Mouse (Mus musculus) testis, adult 2 months (tissue): ENCODE measurements around the gene Plch2. TPM values are rescaled to one million over a fixed set of nuclear protein-coding genes. Genes with fewer than 3 reads are reported as not detected.

Experiments used
- H3K27ac ChIP-seq: fragments of 200-500 bp; 2 replicates; pipeline ENCODE4 v1.5.1; 2012; ENCODE audit warnings: low read depth, low read length; ENCODE audit not compliant: control insufficient read depth, insufficient read depth
- H3K27me3 ChIP-seq: fragments of 200-500 bp; 2 replicates; pipeline ENCODE4 v1.6.1; 2012; ENCODE audit warnings: mild to moderate bottlenecking, low read length, moderate library complexity; ENCODE audit not compliant: control insufficient read depth, insufficient read depth
- H3K36me3 ChIP-seq: fragments of 200-500 bp; 2 replicates; pipeline ENCODE4 v1.6.1; 2012; ENCODE audit warnings: mild to moderate bottlenecking, low read length; ENCODE audit not compliant: control insufficient read depth, insufficient read depth
- H3K4me1 ChIP-seq: fragments of 200-500 bp; 2 replicates; pipeline ENCODE4 v1.6.1; 2012; ENCODE audit warnings: low read length; ENCODE audit not compliant: control insufficient read depth, insufficient read depth
- H3K4me3 ChIP-seq: fragments of 200-500 bp; 2 replicates; pipeline ENCODE4 v1.5.1; 2012; ENCODE audit warnings: low read depth, mild to moderate bottlenecking, low read length, moderate library complexity, mixed read lengths; ENCODE audit not compliant: control insufficient read depth
- CTCF ChIP-seq: fragments of 200-500 bp; IDR thresholded peaks from 2 replicates; pipeline ENCODE4 v1.5.1; 2012; ENCODE audit warnings: low read depth, mild to moderate bottlenecking, inconsistent platforms, low read length, moderate library complexity; ENCODE audit not compliant: control insufficient read depth, insufficient read depth, insufficient replicate concordance
- POLR2A ChIP-seq: fragments of 200-500 bp; IDR thresholded peaks from 2 replicates; pipeline ENCODE4 v1.6.1; 2012; ENCODE audit warnings: low read depth, mild to moderate bottlenecking, inconsistent platforms, low read length, moderate library complexity; ENCODE audit not compliant: control insufficient read depth
- polyA plus RNA-seq: library from polyadenylated mRNA; depleted of rRNA; stranded (reverse); fragments of >200 nt; gene quantifications from 2 replicates; pipeline ENCODE4 v1.2.3, GENCODE M21; 2012; rRNA removed

Plch2 gene
- polyA plus RNA-seq: 1.9 and 3.4 TPM in 2 replicates

GRCm38 (mm10) chr4:155056724-155057123 is at the start of gene Plch2:
TSS of gene Plch2 (minus strand) at chr4:155056784.
- Histone ChIP-seq H3K27ac (no peak within 1 kb of the TSS), H3K4me1 (no peaks in the 10 kb centered on the region; the same call in 1 of the 2 replicates), H3K36me3 (no peaks in the 10 kb centered on the region), H3K27me3 (no peaks in the 10 kb centered on the region), H3K4me3 (no peak within 1 kb of the TSS)
- no peak for TF ChIP-seq CTCF
- no peak for TF ChIP-seq POLR2A

GRCm38 (mm10) chr4:155098572-155098971 is 42.0 kb upstream of the Plch2 start:
- TF ChIP-seq POLR2A (no peak), CTCF (no peak)
- H3K36me3 ChIP-seq: peaks cover 2% of the 10 kb centered on the region
- no peaks in the 10 kb centered on the region for H3K27me3 ChIP-seq
- no peak overlapping the region for H3K4me3 ChIP-seq
- no peaks in the 10 kb centered on the region; the same call in 1 of the 2 replicates for H3K4me1 ChIP-seq
- H3K27ac ChIP-seq: no peak overlapping the region

DNA sequence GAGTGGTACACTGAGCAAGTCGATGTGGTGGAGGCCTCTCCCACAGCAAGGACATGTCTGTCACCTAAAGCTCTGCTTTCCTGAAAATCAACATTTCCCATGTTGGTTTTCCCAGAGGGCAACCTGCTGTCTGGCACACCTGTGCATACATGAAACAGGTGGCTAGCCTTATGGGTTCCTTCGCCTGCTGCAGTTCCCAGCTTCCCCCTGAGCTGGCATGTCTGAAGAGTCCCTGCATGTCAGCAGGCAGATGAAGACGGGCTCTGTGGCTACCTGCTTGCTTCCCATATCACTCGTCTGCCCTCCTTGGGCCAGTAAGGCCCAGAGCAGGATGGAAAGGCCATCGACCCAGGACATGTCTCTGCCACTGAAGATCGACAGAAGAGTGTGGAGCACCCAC is 40.9 kb upstream of the Plch2 start:
- Histone ChIP-seq H3K27me3 (no peaks in the 10 kb centered on the region), H3K36me3 (peaks cover 2% of the 10 kb centered on the region), H3K4me3 (no peak overlapping the region), H3K4me1 (no peaks in the 10 kb centered on the region; the same call in 1 of the 2 replicates), H3K27ac (no peak overlapping the region)
- TF ChIP-seq POLR2A (no peak), CTCF (no peak)

- Histone ChIP-seq H3K27me3 (no peaks in the 10 kb centered on the region), H3K36me3 (peaks cover 2% of the 10 kb centered on the region; the same call in 1 of the 2 replicates), H3K4me3 (no peak overlapping the region), H3K4me1 (no peaks in the 10 kb centered on the region; the same call in 1 of the 2 replicates), H3K27ac (no peak overlapping the region)
- TF ChIP-seq CTCF (no peak), POLR2A (no peak)
Measured at GRCm38 (mm10) chr4:155095967-155096366, 39.4 kb upstream of the Plch2 start.

- H3K27ac ChIP-seq: no peak overlapping the region
- H3K4me3 ChIP-seq: no peak overlapping the region
- H3K27me3 ChIP-seq: no peaks in the 10 kb centered on the region
- TF ChIP-seq POLR2A: 0 out of 2 replicates have a peak, but pooled peaks have one; percentile 35
- peak; percentile 94 for TF ChIP-seq CTCF
- H3K36me3 ChIP-seq: peaks cover 2% of the 10 kb centered on the region; the same call in 1 of the 2 replicates
- no peaks in the 10 kb centered on the region; the same call in 1 of the 2 replicates for H3K4me1 ChIP-seq
Measured at GRCm38 (mm10) chr4:155095238-155095900, 38.8 kb upstream of the Plch2 start.

- no peak overlapping the region for H3K27ac ChIP-seq
Measured at GRCm38 (mm10) chr4:155094565-155094964, 38.0 kb upstream of the Plch2 start.

DNA sequence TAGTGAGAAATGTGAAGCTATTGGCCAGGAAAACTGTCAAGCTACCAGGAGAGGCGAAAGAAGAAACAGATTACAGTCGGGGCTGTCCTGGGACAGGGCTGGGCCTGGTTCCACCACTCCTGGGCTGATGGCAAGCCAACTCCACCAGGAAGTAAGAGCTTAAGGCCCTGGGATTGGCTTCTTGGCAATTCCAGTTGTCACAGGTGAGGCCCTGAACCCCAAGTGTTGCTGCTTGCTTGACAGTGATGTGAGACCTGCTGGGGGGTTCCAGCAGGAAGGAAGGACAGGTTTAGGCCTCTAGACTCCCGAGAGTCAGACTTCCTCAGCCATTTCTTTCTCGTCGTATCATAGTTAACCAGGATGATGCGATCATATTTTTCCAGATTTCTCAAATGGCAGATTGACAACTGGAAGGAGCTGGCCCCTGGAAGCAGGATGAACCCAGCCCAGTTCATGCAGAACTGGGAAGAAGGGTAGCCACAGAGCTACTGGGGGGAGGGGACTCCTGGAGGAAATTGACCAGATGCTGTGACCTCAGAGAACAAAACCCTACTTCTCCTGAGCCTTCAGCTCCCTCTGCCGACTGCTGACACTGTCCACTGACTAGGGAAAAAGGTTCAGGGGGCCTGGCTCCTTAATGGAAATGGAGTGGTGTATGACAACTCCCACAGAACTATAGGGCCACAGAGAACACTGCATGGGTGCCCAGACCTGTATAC is 37.0 kb upstream of the Plch2 start:
- Histone ChIP-seq H3K36me3 (peaks cover 2% of the 10 kb centered on the region), H3K4me1 (no peaks in the 10 kb centered on the region; the same call in 1 of the 2 replicates), H3K27ac (no peak overlapping the region), H3K4me3 (no peak overlapping the region), H3K27me3 (no peaks in the 10 kb centered on the region)
- TF ChIP-seq POLR2A (no peak), CTCF (no peak)

More at GRCm38 (mm10) chr4:155094565-155094964, 38.0 kb upstream of the Plch2 start:
- peaks cover 2% of the 10 kb centered on the region; the same call in 1 of the 2 replicates for H3K36me3 ChIP-seq
- H3K4me3 ChIP-seq: no peak overlapping the region
- H3K4me1 ChIP-seq: no peaks in the 10 kb centered on the region; the same call in 1 of the 2 replicates
- TF ChIP-seq POLR2A (no peak), CTCF (peak; percentile 66; the same call in 1 of the 2 replicates)
- H3K27me3 ChIP-seq: no peaks in the 10 kb centered on the region
